Mouse (Mus musculus) layer of hippocampus, adult 6 months (tissue): ENCODE measurements around the gene Flrt3. TPM values are rescaled to one million over a fixed set of nuclear protein-coding genes. Genes with fewer than 3 reads are reported as not detected.

Experiments used
- long read RNA-seq, 2 experiments: library from polyadenylated mRNA; unstranded; transcript quantifications; one replicate each; pipeline ENCODE4 v2.0.0; 2019 to 2020
- polyA plus RNA-seq: library from polyadenylated mRNA; unstranded; fragments of <200 nt; fragmentation: Nextera tagmentation; gene quantifications from 2 replicates; pipeline ENCODE4 v1.2.3, GENCODE M21; 2021

Flrt3 gene
- polyA plus RNA-seq: 17.4 and 23.0 TPM in 2 replicates
- long read RNA-seq, experiment 1, transcript Flrt3-202 (3 exons, 3,977 nt): major isoform, 26 of 44 reads
- long read RNA-seq, experiment 1, partial matches to known transcripts: 10 of 44 reads
- long read RNA-seq, experiment 1, other reads (novel, unspliced or antisense): 7 of 44 reads
- long read RNA-seq, experiment 2, transcript Flrt3-201 (3 exons, 3,334 nt): minor isoform, 6 of 144 reads
- long read RNA-seq, experiment 2, transcript Flrt3-202 (3 exons, 3,977 nt): major isoform, 129 of 144 reads
- long read RNA-seq, experiment 2, partial matches to known transcripts: 0 of 144 reads
- long read RNA-seq, experiment 2, other reads (novel, unspliced or antisense): 9 of 144 reads

DNA sequence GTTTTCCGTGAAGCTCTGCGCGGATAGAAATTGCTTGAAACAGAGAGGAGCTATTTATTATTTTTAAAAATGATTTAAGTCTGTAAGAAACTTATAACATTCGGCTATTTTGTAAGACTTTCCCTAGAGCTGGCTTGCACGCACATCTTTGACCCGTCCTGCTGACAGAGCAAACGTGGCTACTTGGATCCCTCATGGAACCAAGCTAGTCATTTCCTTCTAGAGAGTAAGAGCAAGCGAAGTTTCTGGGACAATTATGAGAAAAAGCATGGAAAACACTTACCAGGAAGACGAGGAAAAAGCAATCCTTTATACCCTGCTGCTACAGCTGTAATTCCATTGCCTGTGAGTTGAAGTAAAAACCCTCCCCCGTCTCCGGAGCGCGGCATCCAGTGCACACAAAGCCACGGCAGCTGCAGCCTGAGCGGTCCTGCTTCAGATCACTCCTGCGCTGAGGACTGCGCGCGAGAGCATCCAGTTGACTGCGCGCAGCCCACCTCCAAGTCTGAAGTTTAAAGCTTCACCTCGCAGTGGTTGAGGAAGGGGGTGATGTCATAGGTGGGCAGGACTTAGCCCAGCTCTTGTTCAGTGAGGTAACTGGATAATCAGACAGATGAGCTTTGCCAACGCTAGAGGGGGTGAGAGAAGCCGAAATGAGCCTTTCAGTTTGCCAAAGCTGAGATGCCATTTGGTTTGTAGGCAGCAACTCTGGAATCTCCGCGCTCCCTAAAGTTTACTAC lies at the start of gene Flrt3:
Gene Flrt3 (minus strand): TSS at position 507 of the 740 bp plus-strand sequence.

